9 mouse cellular contexts compared by ENCODE assay signal in genomic region chr15:78181701-78182405, GRCm38 (mm10). TPM values are rescaled to one million over a fixed set of nuclear protein-coding genes. Genes with fewer than 3 reads are reported as not detected.
A peak's percentile ranks its signal among the peaks of the same experiment; 100 is the strongest.
DNase-seq lines count a peak whose midpoint lies in the region; ATAC-seq lines count a peak whose summit lies in the region.
"Had no signal": no experiment of that assay in that cellular context is flagged by ENCODE, and none has a peak within 500 bp of the region (broad histone marks: within the 10 kb centered on the region; RNA-seq: fewer than 3 reads in every experiment).

No protein-coding gene starts in this region.

- 0 out of 2 replicates have a peak overlapping the region, but pooled peaks have one; percentile 8 for H3K4me2 ChIP-seq in forebrain, embryonic 15.5 days (replicated peaks)
- H3K4me2 ChIP-seq in midbrain, embryonic 13.5 days (replicated peaks): peak overlapping the region; percentile 20
- H3K4me2 ChIP-seq: liver, embryonic 13.5 days had no signal

- peak overlapping the region; percentile 88 for H3K27ac ChIP-seq in forebrain, embryonic 15.5 days (replicated peaks)
- peak overlapping the region; percentile 84 for H3K27ac ChIP-seq in midbrain, embryonic 13.5 days
- H3K27ac ChIP-seq: liver, embryonic 13.5 days had no signal

- H3K4me3 ChIP-seq in forebrain, embryonic 15.5 days: no peak overlapping the region
- H3K4me3 ChIP-seq in midbrain, embryonic 13.5 days (replicated peaks): no peak overlapping the region
- H3K4me3 ChIP-seq: liver, embryonic 13.5 days had no signal

- peaks cover 24% of the 10 kb centered on the region for H3K4me1 ChIP-seq in forebrain, embryonic 15.5 days
- peaks cover 37% of the 10 kb centered on the region for H3K4me1 ChIP-seq in midbrain, embryonic 13.5 days (replicated peaks)
- H3K4me1 ChIP-seq: liver, embryonic 13.5 days had no signal

- DNase-seq in gastrocnemius, postnatal 14 days: peak; percentile 53
- DNase-seq in gastrocnemius, postnatal 25 days: no peak
- DNase-seq in R1 (ENCODE audit: low read depth, low spot score): peak; percentile 69
- DNase-seq in thymus, adult 18-20 months: no peak
- DNase-seq in thymus, postnatal 25 days: no peak
- DNase-seq in urinary bladder, postnatal 25 days (ENCODE audit: low spot score): no peak
- DNase-seq: liver, embryonic 13.5 days had no signal

- H3K9ac ChIP-seq in forebrain, embryonic 15.5 days (replicated peaks): peak overlapping the region; percentile 11; the same call in 1 of the 2 replicates
- peak overlapping the region; percentile 41; the same call in 1 of the 2 replicates for H3K9ac ChIP-seq in midbrain, embryonic 13.5 days (replicated peaks)
- H3K9ac ChIP-seq: liver, embryonic 13.5 days had no signal

- H3K9me3 ChIP-seq in forebrain, embryonic 15.5 days: no peaks in the 10 kb centered on the region
- no peaks in the 10 kb centered on the region for H3K9me3 ChIP-seq in midbrain, embryonic 13.5 days
- H3K9me3 ChIP-seq: liver, embryonic 13.5 days had no signal

- no peaks in the 10 kb centered on the region for H3K27me3 ChIP-seq in forebrain, embryonic 15.5 days
- peaks cover 23% of the 10 kb centered on the region for H3K27me3 ChIP-seq in midbrain, embryonic 13.5 days

- intact Hi-C loops in gastrocnemius, postnatal 14 days (cut with DNase I; ENCODE audit: low total_unique reads): loop anchor here (5.0 kb wide), 1 partner anchor 155 kb away; no protein-coding TSS in a partner anchor

- 12% methylated on average over 8 of the region's 8 CpGs for WGBS in forebrain, embryonic 15.5 days
- WGBS in midbrain, embryonic 13.5 days: 22% methylated on average over 8 of the region's 8 CpGs

- no peaks in the 10 kb centered on the region for H3K36me3 ChIP-seq in forebrain, embryonic 15.5 days
- H3K36me3 ChIP-seq in midbrain, embryonic 13.5 days: no peaks in the 10 kb centered on the region
- H3K36me3 ChIP-seq: liver, embryonic 13.5 days had no signal

- peak; percentile 73 for ATAC-seq in forebrain, embryonic 15.5 days (replicated peaks)
- peak; percentile 63 for ATAC-seq in midbrain, embryonic 13.5 days

RNA-seq across cellular contexts. Expression of gene Ift27, which starts 7.9 kb away (rescaled TPM):
- total RNA-seq in gastrocnemius, postnatal 14 days (2021): 10 to 100 TPM; 53.4 to 55.0 TPM
- total RNA-seq in gastrocnemius, postnatal 25 days (2021): 10 to 100 TPM; 20.2 to 22.5 TPM
- polyA plus RNA-seq in forebrain, embryonic 15.5 days (2015; fragmentation: Nextera tagmentation; extraction: Ambion mirVana): 118 and 120 TPM in 2 replicates
- polyA plus RNA-seq in midbrain, embryonic 13.5 days (2015; fragmentation: Nextera tagmentation; extraction: Ambion mirVana): 115 and 121 TPM in 2 replicates

RNA-seq across cellular contexts. Expression of gene Pvalb, which starts 24.3 kb away (rescaled TPM):
- total RNA-seq in gastrocnemius, postnatal 14 days (2021): over 10,000 TPM; 19,167 to 21,154 TPM
- total RNA-seq in gastrocnemius, postnatal 25 days (2021): over 10,000 TPM; 18,412 to 20,409 TPM
- polyA plus RNA-seq in forebrain, embryonic 15.5 days (2015; fragmentation: Nextera tagmentation; extraction: Ambion mirVana): not detected in 2 replicates
- 1.4 and 3.1 TPM in 2 replicates for polyA plus RNA-seq in midbrain, embryonic 13.5 days (2015; fragmentation: Nextera tagmentation; extraction: Ambion mirVana)
- polyA plus RNA-seq: liver, embryonic 13.5 days had no signal

Comparison
In these comparisons a context has a peak if more than half of its experiments do, and no peak if none do; other contexts are left out.
1. DNase-seq: peak in gastrocnemius, postnatal 14 days (single experiment) and R1 (single experiment); none in gastrocnemius, postnatal 25 days (single experiment), thymus, adult 18-20 months (0 of 2), thymus, postnatal 25 days (single experiment) and urinary bladder, postnatal 25 days (single experiment).